Mouse (Mus musculus): ENCODE measurements around the gene Smarcd2. TPM values are rescaled to one million over a fixed set of nuclear protein-coding genes. Genes with fewer than 3 reads are reported as not detected.

Smarcd2 gene
- polyA plus RNA-seq, 1 experiment from 2014 or later, result 7.1 TPM

DNA sequence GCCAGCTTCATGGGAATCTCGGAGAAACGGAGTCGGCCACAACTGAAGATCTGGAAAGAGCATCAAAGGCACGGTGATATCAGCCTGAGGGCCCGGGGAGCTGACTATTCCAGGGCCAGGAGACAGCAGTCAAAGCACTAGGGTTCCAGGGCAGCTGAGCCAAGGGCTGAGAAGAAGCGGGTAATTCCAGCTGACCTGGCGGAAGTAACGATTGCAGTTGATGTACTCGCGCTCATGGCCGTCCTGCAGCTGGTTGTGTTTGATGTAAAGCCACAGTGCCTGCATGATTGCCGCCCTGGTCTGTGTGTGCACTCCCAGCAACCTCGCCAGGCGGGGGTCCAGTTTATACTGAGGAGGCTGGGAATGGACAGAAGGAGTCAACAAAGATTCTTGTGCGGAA is 7.8 kb downstream of the Smarcd2 start:
- Histone ChIP-seq H3K9ac (ENCODE audit: low read depth, low read length) (no peak overlapping the region), H3K27ac (ENCODE audit: low read length) (no peak overlapping the region), H3K4me3 (ENCODE audit: low read depth, low read length) (no peak overlapping the region), H3K4me1 (ENCODE audit: control insufficient read depth, insufficient read depth, low read length) (peaks cover 11% of the 10 kb centered on the region), H3K36me3 (ENCODE audit: control insufficient read depth, insufficient read depth, low read length) (peaks cover 58% of the 10 kb centered on the region), H3K27me3 (ENCODE audit: control insufficient read depth, insufficient read depth, low read depth, low read length) (no peaks in the 10 kb centered on the region), H3K4me2 (ENCODE audit: low read length) (no peak overlapping the region), H3K9me3 (replicated peaks; ENCODE audit: control insufficient read depth, low read length, poor library complexity, severe bottlenecking) (no peaks in the 10 kb centered on the region)
- no peak for ATAC-seq
- 88% methylated on average over 15 of the region's 15 CpGs for WGBS

DNA sequence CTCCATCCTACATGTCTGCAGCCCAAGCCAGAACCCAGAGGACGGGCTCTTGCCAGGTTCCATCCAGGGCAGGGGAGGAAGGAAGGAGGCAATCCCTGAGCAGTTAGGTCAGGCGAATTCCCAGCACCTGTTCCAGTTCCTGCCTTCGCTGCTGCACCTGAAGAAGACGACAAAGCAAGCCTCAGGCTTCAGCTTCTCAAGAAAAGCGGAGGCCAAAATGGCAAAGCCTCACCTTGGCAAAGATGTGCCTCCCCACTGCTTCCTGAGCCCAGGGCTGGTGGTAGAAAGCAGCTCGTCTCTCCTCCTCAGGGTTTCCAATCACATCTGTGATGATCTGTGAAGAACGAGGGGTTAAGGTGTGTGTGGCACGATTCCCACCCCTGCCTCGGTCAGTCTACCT is 8.8 kb downstream of the Smarcd2 start:
- H3K27me3 ChIP-seq (ENCODE audit: control insufficient read depth, insufficient read depth, low read depth, low read length), result no peaks in the 10 kb centered on the region
- H3K9me3 ChIP-seq (replicated peaks; ENCODE audit: control insufficient read depth, low read length, poor library complexity, severe bottlenecking), result no peaks in the 10 kb centered on the region
- no peak overlapping the region for H3K27ac ChIP-seq (ENCODE audit: low read length)
- H3K9ac ChIP-seq (ENCODE audit: low read depth, low read length), result no peak overlapping the region
- no peak for ATAC-seq
- 0 out of 2 replicates have a peak, but pooled peaks cover 8% of the 10 kb centered on the region for H3K4me1 ChIP-seq (ENCODE audit: control insufficient read depth, insufficient read depth, low read length)
- peaks cover 60% of the 10 kb centered on the region for H3K36me3 ChIP-seq (ENCODE audit: control insufficient read depth, insufficient read depth, low read length)
- H3K4me2 ChIP-seq (ENCODE audit: low read length), result no peak overlapping the region
- no peak overlapping the region for H3K4me3 ChIP-seq (ENCODE audit: low read depth, low read length)
- 97% methylated on average over 9 of the region's 9 CpGs for WGBS

DNA sequence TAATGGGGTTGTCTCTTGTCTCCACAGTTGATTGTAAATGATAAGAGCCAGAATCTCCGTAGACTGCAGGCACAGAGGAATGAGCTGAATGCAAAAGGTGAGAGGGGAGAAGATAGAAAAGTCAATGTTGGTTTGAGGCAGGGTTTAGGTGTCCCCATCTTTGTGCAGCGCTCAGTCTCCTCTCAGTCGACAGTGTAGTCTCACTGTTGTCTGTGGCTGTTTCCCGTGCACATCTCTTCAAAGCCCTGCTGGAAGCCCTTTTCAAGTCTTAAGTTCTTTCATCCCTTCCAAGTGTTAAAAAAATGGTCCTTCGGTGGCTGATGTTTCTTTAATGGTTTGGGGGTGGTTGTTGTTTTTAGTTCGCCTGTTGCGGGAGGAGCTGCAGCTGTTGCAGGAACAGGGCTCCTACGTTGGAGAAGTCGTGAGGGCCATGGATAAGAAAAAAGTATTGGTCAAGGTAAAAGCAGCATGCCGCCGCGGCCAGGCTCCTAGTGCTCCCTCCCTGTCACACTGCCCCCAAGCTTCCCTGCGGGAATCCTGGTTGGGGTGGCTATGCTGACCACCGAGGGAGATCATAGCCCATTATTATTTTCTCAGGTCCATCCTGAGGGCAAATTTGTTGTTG is 11.8 kb downstream of the Smarcd2 start:
- WGBS, result 84% methylated on average over 14 of the region's 14 CpGs

DNA sequence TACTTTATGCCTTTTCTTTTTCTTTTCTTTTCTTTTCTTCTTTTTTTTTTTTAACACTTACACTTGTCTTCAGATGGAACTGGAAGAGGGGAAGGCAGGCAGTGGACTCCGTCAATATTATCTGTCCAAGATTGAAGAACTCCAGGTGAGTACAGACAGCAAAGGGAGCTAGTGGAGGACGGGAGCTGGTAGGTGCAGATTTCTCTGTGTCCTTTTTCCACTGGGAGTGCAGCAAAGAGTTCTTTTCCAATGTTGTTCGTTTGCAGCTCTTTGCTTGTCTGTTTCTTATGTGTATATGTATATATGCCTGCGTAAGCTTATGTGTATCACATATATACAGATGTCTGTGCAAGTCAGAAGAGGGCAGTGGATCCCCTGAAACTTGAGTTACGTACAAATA is 16.0 kb downstream of the Smarcd2 start:
- Histone ChIP-seq H3K36me3 (ENCODE audit: control insufficient read depth, insufficient read depth, low read length) (peaks cover 22% of the 10 kb centered on the region), H3K27ac (ENCODE audit: low read length) (no peak overlapping the region; the same call in 1 of the 2 replicates), H3K27me3 (ENCODE audit: control insufficient read depth, insufficient read depth, low read depth, low read length) (no peaks in the 10 kb centered on the region), H3K9me3 (replicated peaks; ENCODE audit: control insufficient read depth, low read length, poor library complexity, severe bottlenecking) (no peaks in the 10 kb centered on the region), H3K9ac (ENCODE audit: low read depth, low read length) (peak overlapping the region; percentile 76; the same call in 1 of the 2 replicates), H3K4me3 (ENCODE audit: low read depth, low read length) (peak overlapping the region; percentile 71), H3K4me1 (ENCODE audit: control insufficient read depth, insufficient read depth, low read length) (peaks cover 19% of the 10 kb centered on the region), H3K4me2 (ENCODE audit: low read length) (peak overlapping the region; percentile 63)
- no peak for ATAC-seq
- WGBS, result 77% methylated on average over 5 of the region's 5 CpGs

More for the DNA sequence above, 11.8 kb downstream of the Smarcd2 start:
- Histone ChIP-seq H3K4me2 (ENCODE audit: low read length) (no peak overlapping the region), H3K36me3 (ENCODE audit: control insufficient read depth, insufficient read depth, low read length) (peaks cover 52% of the 10 kb centered on the region), H3K27ac (ENCODE audit: low read length) (no peak overlapping the region), H3K9me3 (replicated peaks; ENCODE audit: control insufficient read depth, low read length, poor library complexity, severe bottlenecking) (no peaks in the 10 kb centered on the region), H3K4me3 (ENCODE audit: low read depth, low read length) (no peak overlapping the region), H3K9ac (ENCODE audit: low read depth, low read length) (no peak overlapping the region), H3K4me1 (ENCODE audit: control insufficient read depth, insufficient read depth, low read length) (peaks cover 10% of the 10 kb centered on the region), H3K27me3 (ENCODE audit: control insufficient read depth, insufficient read depth, low read depth, low read length) (no peaks in the 10 kb centered on the region)
- ATAC-seq, result no peak

DNA sequence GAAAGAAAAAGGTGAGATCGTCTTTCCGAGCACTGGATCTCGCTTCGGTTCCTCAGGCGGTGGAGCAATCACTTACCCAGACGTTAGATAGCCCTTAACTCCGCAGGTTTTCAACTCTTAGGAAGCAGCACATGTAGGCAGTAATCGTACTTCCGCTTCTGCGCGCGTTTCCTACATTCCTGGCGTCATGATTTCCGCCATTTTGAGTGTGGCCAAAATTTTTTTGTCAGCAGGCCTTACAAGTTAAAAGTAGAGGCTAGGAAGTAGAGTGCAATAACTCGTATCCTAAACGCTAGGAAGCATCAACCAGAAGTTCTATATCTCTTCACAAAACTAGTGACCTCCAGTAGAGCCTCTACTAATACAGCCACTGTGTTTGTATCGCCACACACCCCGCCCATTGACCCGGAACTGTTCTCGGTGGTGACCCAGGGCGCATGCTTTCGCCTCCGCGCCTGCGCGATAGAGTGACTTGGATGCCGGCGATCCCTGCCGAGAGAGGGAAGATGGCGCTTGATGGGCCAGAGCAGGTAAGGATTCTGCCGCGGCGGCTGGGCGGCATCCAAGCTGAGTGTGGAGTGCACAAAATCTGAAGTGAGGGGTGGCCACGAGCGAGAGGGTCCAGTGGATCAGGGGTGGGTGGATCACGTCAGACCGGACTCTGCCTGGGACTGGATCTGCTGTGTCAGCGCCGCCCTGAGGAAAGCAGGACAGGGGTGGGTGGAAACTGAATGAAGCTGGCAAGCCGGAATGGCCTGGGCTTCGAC is 16.9 kb downstream of the Smarcd2 start, which contains the start of the genes Ftsj3 and Psmc5:
TSS of gene Ftsj3 (minus strand) at position 395 of the 767 bp plus-strand sequence.
TSS of gene Psmc5 (plus strand) at position 470 of the 767 bp plus-strand sequence.
- WGBS, result under 1% methylated on average over 42 of the region's 42 CpGs
- peak within 1 kb of the TSS; percentile 71 for H3K4me3 ChIP-seq (ENCODE audit: low read depth, low read length)

DNA sequence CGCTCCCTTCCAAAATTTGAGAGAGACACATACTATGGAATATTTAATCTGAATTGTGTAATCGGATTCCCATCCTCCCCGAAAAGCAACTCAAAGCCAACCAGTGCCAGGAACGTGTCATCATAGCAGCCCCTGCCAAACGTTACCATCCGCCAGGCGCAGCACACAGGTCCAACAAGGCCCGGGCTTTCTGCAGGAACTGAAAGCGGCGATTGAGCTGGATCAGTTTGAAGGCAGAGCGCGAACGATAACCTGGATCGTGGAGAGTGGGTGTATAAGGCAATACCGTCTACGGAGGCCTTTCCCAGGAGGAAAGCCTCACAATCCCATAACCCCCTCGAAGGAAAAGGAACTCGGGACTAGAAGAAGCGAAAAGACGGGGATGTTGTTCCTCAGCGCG is 17.6 kb downstream of the Smarcd2 start:
- Histone ChIP-seq H3K9me3 (replicated peaks; ENCODE audit: control insufficient read depth, low read length, poor library complexity, severe bottlenecking) (no peaks in the 10 kb centered on the region), H3K27ac (ENCODE audit: low read length) (no peak overlapping the region), H3K4me1 (ENCODE audit: control insufficient read depth, insufficient read depth, low read length) (peaks cover 19% of the 10 kb centered on the region), H3K4me3 (ENCODE audit: low read depth, low read length) (peak overlapping the region; percentile 71), H3K9ac (ENCODE audit: low read depth, low read length) (peak overlapping the region; percentile 76), H3K4me2 (ENCODE audit: low read length) (peak overlapping the region; percentile 98), H3K36me3 (ENCODE audit: control insufficient read depth, insufficient read depth, low read length) (peaks cover 22% of the 10 kb centered on the region), H3K27me3 (ENCODE audit: control insufficient read depth, insufficient read depth, low read depth, low read length) (no peaks in the 10 kb centered on the region)
- ATAC-seq, result 0 out of 2 replicates have a peak, but pooled peaks have one; percentile 13
- 4% methylated on average over 22 of the region's 22 CpGs for WGBS

More for the DNA sequence above, 16.9 kb downstream of the Smarcd2 start, which contains the start of the genes Ftsj3 and Psmc5:
- Histone ChIP-seq H3K4me1 (ENCODE audit: control insufficient read depth, insufficient read depth, low read length) (peaks cover 19% of the 10 kb centered on the region), H3K36me3 (ENCODE audit: control insufficient read depth, insufficient read depth, low read length) (peaks cover 20% of the 10 kb centered on the region), H3K9ac (ENCODE audit: low read depth, low read length) (peak within 1 kb of the TSS; percentile 76), H3K4me2 (ENCODE audit: low read length) (peak within 1 kb of the TSS; percentile 98), H3K27ac (ENCODE audit: low read length) (peak within 1 kb of the TSS; percentile 80), H3K27me3 (ENCODE audit: control insufficient read depth, insufficient read depth, low read depth, low read length) (no peaks in the 10 kb centered on the region), H3K9me3 (replicated peaks; ENCODE audit: control insufficient read depth, low read length, poor library complexity, severe bottlenecking) (no peaks in the 10 kb centered on the region)
- peak; percentile 95 for ATAC-seq

DNA sequence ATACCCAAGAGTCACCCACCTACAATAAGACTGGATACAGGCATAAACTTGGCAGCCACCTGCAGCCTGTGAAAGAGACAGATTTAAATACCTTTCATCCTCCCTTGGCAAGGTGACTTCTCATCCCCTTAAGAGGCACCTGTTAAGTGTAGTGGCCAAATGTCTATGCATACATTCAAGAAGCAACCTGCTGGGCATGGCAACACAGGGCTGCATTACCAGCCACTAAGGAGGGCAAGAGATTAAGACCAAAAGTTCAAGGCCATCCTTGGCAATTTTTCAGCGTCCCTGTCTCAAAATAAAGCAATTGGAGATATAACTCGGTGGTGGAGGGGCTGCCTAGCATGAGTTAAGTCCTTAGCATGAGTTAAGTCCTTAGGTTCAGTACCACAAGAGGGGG is 18.0 kb downstream of the Smarcd2 start:
- Histone ChIP-seq H3K27ac (ENCODE audit: low read length) (no peak overlapping the region), H3K36me3 (ENCODE audit: control insufficient read depth, insufficient read depth, low read length) (peaks cover 23% of the 10 kb centered on the region), H3K4me1 (ENCODE audit: control insufficient read depth, insufficient read depth, low read length) (peaks cover 19% of the 10 kb centered on the region), H3K27me3 (ENCODE audit: control insufficient read depth, insufficient read depth, low read depth, low read length) (no peaks in the 10 kb centered on the region), H3K9ac (ENCODE audit: low read depth, low read length) (peak overlapping the region; percentile 76), H3K4me3 (ENCODE audit: low read depth, low read length) (peak overlapping the region; percentile 71), H3K9me3 (replicated peaks; ENCODE audit: control insufficient read depth, low read length, poor library complexity, severe bottlenecking) (no peaks in the 10 kb centered on the region), H3K4me2 (ENCODE audit: low read length) (peak overlapping the region; percentile 98)
- WGBS, result 23% methylated on average over 2 of the region's 2 CpGs
- ATAC-seq, result no peak

DNA sequence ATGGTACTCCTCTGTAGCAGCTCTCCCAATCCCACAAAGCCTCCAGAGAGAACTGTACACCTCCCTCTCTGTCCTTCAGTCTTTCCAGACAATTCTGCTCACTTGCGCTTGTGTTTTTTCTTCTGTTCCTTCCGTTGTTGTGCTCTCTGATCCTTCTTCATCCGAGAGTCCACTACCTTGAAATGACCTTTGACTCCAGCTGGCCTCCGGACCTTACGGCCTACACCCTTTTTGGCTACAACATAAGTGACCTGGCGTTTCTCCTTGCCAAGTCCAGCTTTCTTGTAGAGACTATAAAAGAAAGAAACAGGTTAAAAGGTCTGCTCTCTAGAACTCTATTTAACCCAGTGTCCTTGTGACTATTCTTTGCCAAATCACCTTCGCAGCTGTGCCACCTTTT is 23.4 kb downstream of the Smarcd2 start:
- no peak for ATAC-seq
- H3K4me1 ChIP-seq (ENCODE audit: control insufficient read depth, insufficient read depth, low read length), result no peaks in the 10 kb centered on the region
- H3K9me3 ChIP-seq (replicated peaks; ENCODE audit: control insufficient read depth, low read length, poor library complexity, severe bottlenecking), result 0 out of 2 replicates have a peak, but pooled peaks cover 5% of the 10 kb centered on the region
- no peak overlapping the region for H3K9ac ChIP-seq (ENCODE audit: low read depth, low read length)
- no peak overlapping the region for H3K4me2 ChIP-seq (ENCODE audit: low read length)
- peaks cover 56% of the 10 kb centered on the region for H3K36me3 ChIP-seq (ENCODE audit: control insufficient read depth, insufficient read depth, low read length)
- no peaks in the 10 kb centered on the region for H3K27me3 ChIP-seq (ENCODE audit: control insufficient read depth, insufficient read depth, low read depth, low read length)
- WGBS, result 90% methylated on average over 7 of the region's 7 CpGs
- H3K27ac ChIP-seq (ENCODE audit: low read length), result no peak overlapping the region
- no peak overlapping the region for H3K4me3 ChIP-seq (ENCODE audit: low read depth, low read length)

DNA sequence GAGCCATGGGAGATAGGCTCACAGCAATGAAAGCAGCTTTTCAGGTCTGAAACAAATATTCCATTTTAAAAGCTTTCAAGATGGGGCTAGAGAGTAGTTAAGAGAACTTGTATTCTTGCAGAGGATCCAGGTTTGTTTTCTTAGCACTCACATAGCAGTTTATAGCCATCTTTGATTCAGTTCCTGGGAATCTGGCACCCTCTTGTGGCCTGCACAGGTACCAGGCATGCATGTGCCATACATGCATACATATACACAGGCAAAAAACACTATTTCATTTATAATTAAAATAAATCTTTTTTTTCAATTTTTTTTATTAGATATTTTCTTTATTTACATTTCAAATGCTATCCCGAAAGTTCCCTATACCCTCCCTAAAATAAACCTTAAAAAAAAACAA is 25.9 kb downstream of the Smarcd2 start:
- Histone ChIP-seq H3K4me1 (ENCODE audit: control insufficient read depth, insufficient read depth, low read length) (no peaks in the 10 kb centered on the region), H3K27me3 (ENCODE audit: control insufficient read depth, insufficient read depth, low read depth, low read length) (no peaks in the 10 kb centered on the region), H3K9me3 (replicated peaks; ENCODE audit: control insufficient read depth, low read length, poor library complexity, severe bottlenecking) (0 out of 2 replicates have a peak, but pooled peaks cover 5% of the 10 kb centered on the region), H3K27ac (ENCODE audit: low read length) (no peak overlapping the region), H3K4me2 (ENCODE audit: low read length) (no peak overlapping the region), H3K9ac (ENCODE audit: low read depth, low read length) (no peak overlapping the region), H3K4me3 (ENCODE audit: low read depth, low read length) (no peak overlapping the region), H3K36me3 (ENCODE audit: control insufficient read depth, insufficient read depth, low read length) (peaks cover 70% of the 10 kb centered on the region)
- 100% methylated on average over 1 of the region's 1 CpGs for WGBS
- no peak for ATAC-seq
